Mouse (Mus musculus) lung, postnatal 36 days (tissue): ENCODE results near the gene Ces1d.
"Not testable (repeated sequence)": the region's sequence is repeated elsewhere in the genome, so short reads cannot be mapped to it uniquely, and the experiment has no call there.

Source experiments
- DNase-seq: peaks from one replicate; pipeline ENCODE4 v3.0.0; 2022; ENCODE audit warnings: mixed read lengths

The Ces1d gene

DNA sequence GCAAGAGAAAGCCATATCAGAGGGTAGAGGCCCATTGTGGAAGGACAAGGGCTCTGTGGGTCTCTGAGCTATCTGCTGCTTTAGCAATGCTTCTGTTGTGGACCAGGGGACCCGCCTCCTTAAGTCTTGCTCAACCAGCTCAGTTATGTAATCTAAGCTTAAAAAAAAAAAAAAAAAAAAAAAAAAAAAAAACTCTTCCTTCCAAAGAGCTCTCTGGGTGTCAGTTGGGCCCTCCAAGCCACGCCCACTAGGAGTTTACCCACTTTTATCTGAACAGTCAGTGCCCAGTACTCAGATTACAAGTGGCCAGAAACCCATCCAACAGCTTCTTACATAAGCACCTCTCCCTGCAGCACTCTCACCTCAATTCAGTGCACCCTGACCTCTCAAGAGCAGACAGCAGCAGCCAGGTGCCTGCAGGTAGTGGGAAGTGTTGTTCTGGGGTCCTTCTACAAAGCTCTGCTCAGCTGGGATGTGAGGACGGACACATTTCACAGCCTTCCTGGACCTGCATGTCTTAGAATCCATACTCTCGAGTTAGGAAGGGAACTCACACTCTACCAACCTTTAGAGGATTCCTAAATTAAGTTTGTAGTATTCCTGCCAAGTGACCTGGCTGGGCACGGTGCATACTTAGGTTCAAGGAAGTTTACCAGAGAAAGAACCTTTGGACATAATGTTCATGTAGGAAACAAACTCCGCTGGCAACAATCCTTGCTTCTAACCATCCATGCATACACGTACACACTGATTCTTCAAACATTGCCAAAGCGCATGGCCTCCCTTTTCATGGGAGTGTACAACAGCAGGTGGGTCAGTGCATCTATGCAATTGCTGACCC is at the start of gene Ces1d:
Gene Ces1d, minus strand, starts transcription at position 154 of the 841 bp plus-strand sequence.
- DNase-seq: peak; percentile 95

DNA sequence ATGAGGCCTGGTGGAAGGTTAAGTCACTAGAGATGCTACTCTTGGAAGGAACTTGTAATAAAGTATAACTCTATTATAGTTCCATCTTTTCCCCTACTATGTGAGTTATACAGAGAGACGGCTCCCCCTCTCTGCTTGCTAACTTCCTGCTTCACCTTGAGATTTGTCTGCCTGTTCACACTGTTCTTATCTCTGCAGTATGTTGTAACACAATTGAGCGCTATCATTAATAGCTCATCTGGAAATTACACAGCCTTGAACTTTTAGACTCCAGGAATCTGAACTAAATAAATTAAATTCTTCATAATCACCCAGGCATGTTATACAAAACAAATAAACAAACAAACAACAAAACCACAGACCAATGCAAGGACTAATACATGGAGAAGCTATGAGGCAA is 48.4 kb upstream of the Ces1d start:
- DNase-seq: no peak

DNA sequence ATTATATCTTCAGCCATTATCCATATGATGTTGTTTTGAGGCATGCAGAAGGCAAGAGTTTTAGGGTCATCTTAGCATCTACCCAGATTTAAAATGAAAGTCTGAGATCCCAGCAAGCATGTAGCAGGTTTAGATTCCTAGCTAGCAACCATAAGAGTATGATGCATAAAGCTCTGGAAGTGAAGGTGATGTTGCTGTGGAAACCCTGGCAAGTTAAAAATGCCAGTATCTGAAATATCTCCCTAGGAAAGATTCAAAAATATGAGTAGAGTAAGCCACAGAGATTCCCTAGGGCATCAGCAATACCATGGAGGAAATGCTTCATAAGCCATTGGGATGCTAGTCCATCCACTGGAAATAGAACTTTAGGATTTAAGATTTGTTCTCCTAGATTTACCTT is 42.2 kb upstream of the Ces1d start:
- DNase-seq: no peak

DNA sequence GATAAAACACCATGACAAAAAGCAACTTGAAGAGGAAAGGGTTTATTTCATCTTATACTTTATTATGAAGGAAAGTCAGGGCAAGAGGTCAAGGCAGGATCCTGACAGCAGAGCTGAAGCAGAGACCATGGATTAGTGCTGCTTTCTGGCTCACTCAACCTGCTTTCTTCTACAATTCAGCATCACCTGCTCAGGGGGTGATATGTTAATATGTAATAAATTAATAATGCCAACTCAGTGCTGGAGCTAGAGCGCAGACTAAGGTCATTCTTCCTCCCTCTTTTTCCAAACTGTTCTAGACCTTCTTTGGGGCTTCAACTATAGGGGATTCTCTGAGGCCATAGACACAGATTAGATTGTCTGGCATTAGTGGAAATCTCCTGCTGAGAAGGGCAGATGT is 38.0 kb upstream of the Ces1d start:
- no peak for DNase-seq

- peak; percentile 22 for DNase-seq
Observed at GRCm38 (mm10) chr8:93234706-93235105, 37.1 kb upstream of the Ces1d start.

GRCm38 (mm10) chr8:93234068-93234467 is 36.4 kb upstream of the Ces1d start:
- DNase-seq: no peak

- peak; percentile 70 for DNase-seq
Observed at GRCm38 (mm10) chr8:93229446-93229845, 31.8 kb upstream of the Ces1d start, which contains the start of gene Ces1e. TSS of gene Ces1e (minus strand) at chr8:93229619.

- peak; percentile 79 for DNase-seq
Observed at GRCm38 (mm10) chr8:93228673-93229370, 31.2 kb upstream of the Ces1d start.

GRCm38 (mm10) chr8:93226471-93226870 is 28.8 kb upstream of the Ces1d start:
- peak; percentile 64 for DNase-seq

GRCm38 (mm10) chr8:93221896-93222295 is 24.3 kb upstream of the Ces1d start:
- no peak for DNase-seq

GRCm38 (mm10) chr8:93217867-93218266 is 20.2 kb upstream of the Ces1d start:
- peak; percentile 35 for DNase-seq

DNA sequence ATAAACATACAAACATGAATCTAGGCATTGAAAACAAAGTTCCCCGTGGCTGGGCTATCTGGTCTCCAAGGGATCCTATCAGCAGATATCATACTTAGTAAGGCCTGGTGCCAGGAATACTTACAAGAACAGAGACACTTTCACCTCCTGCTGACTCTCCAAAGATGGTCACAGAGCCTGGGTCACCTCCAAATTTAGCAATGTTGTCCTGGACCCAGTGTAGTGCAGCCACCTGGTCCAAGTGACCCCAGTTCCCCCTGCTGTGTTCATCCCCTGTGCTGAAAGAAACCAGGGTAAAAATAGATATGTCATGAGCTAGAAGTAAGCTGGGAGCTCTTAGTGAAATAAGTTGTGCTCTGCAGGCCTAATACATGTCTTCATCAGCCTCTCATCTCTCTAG is 19.7 kb upstream of the Ces1d start:
- no peak for DNase-seq

DNA sequence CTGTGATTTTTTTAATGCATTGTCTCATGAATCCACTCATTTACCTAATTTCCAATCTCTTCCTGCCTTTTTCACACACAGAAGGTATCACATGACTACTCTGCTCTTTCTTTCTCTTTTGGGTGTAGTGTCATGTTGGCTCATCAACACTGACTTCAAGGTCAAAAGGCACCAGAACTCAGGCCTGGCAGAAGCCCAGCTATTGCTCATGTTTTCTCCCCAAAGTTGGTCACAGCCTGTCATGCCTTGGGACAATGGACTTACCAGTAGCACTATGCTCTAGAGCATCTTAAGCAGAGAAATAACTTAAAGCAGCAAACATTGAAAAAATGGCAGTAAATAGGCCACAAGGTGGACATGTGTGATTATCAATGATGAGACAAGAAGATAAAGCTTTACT is 13.5 kb upstream of the Ces1d start:
- no peak for DNase-seq

DNA sequence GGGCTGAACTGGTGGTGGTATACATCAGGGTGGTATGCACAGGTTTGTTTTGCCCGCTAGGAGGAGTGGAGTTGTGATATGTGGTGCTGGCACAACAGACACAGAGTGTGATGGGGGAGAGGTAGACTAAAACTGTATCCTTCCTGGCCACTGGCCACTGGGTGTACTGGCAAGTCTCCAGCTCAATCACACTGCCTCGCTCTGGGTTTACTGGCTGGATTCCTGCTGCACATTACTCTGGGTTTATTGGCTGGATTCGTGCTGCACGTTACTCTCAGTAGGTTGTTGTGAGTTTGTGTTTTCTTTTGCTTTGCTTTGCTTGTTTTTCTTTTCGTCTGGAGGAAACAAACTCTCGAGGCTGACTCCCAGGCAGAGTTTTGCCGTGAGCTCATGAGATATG is 1.5 kb upstream of the Ces1d start:
- not testable (repeated sequence) for DNase-seq

- DNase-seq: peak; percentile 25
Observed at GRCm38 (mm10) chr8:93196436-93196835, 1.2 kb downstream of the Ces1d start.

DNA sequence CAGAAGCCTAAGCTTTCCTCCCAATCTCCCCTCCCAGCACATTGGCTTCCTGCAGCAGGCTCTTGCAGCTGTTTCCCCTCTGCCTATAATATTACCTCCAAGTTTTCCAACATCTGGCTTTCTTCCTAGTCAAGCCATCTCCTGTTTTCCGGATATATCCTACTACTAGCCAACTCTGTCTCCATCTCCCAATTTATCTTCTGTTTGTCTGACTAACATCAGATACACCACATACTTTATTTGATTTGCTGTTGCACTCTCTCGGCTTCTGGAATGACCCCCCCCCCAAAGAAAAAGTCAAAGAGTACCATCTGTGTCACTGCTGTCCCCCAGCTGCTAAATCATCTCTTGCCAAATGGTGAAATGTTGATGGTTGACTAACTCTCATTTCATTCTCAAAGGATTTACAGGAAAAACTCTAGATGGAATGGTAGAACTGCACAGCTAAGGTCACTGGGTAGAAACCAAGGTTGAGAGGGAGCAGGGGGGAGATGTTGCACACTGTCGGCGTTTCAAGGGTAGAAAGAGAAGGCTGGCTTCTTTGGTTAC is 17.0 kb downstream of the Ces1d start:
- DNase-seq: peak; percentile 52

DNA sequence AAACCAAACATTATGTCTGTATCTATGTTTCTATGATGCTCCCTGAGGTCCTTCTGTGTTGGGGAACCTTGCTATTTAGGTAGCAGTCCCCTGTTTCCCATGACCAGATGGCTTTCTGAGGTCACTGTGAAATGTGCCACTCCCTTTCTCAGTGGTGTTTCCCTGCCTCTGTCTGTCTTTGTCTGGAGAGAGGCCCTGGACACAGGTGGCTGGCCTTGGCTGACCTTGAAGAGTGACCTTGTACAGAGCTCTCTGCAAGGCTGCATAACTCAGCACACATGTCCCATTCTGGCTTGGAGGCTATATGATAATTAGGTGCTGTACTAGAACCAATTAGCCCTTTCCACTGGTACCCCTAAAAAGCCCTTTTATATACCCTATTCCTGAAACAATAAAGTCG is 21.0 kb downstream of the Ces1d start:
- DNase-seq: no peak

DNA sequence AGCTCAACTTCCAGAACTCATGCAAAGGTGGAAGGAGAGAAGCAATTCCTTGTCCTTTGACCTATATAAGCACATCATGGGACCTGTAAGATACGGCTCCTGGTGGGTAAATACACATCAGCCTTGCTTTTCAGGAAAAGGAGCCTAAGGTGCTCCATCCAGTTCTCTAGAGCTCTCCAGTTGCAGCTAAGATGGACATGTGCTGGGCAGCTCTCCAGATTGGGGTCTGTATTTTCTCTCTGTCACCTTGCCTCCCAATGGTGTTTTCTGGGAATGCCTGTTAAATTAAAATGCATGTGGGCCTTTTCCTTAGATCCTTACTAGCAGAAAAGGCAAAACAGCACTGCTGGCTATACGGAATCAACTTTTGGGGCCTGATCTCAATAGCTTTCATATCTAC is 23.1 kb downstream of the Ces1d start:
- no peak for DNase-seq

DNA sequence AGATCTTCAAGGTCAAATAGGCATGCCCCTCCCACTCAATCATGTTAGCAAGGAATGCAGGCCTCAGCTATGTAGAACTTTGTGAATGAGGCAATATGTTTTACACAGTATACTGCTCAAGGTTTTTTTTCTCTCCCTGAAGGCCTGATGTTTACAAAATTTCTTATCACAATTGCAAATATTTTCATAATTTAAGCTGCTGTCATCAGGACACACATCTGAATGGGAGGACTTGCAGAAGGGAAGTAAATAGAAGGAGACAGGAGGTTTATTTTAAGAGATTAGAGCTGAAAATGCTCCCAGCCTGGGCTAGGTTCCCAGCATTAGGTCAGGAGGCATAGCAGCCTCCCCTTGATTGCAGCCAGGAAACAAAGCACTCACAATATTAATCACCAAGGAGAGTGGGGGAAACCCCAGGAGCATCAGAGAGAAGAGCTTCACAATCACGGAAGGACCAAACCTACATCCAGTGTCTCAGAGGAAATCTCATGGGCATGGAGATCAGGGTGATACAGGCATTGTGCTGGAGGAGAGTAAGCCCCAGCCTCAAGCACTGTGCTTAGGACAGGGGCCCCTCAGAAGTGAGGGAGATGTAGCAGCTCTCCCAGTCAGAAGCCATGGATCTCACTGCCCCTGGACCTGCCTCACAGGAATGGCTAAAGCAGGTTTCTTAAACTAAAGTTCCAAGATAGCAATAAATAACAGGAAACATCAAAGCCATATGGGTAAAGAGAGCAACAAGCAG is 25.6 kb downstream of the Ces1d start:
- DNase-seq: peak; percentile 58

DNA sequence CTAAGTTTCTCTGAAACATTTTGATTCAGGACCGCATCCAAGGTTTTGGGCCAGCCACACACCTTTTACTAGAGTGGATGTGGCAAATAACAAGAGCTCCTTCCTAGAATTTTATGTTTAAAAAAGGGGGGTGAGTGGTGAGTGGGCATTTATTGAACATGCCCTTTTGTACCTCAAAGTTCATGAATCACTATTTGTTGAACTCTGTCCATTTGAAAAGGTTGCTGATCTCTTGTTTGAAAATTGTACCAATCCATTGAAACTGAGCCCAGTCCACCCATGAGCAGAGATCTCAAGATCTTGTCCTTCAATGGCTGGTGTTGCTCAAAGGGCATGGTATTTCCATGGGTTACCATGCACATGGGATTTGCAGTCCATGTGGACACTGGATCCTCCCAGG is 34.3 kb downstream of the Ces1d start:
- no peak for DNase-seq

DNA sequence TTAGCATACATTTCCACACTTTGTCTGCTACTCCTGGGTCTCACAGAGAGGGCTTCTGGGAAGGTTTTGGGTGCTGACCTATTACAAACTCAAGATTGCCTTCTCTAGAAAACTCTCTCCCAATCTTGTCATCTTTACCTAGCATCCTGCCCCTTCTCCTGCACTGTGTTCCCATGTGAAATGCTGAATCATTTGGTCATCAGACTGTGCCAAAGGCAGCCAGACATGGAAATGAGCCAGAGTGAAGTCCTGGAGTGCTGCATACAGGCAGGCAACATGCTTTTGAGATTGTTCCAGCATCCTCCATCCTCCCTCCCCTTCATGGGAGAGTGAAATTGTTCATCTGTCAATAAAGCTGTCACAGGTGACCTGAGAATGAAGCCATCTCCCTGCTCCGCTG is 46.2 kb downstream of the Ces1d start:
- DNase-seq: peak; percentile 15

DNA sequence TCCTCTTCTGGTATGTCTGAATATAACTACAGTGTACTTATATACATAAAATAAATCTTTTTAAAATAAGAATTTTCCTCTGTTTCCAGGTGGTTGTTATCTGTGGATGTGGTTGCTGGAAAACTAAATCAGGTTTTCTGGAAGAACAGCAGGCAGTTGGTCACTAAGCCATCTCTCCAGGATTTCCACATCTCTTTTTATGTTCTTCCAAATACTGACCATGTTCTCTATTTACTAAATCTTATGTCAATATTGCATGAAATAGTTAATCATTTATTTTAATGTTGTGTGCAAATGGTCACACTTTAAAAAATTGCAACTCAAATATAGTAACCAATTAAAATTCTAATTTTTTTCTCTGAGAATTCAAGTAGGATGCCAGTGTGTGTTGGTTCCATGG is 50.3 kb downstream of the Ces1d start:
- DNase-seq: no peak

DNA sequence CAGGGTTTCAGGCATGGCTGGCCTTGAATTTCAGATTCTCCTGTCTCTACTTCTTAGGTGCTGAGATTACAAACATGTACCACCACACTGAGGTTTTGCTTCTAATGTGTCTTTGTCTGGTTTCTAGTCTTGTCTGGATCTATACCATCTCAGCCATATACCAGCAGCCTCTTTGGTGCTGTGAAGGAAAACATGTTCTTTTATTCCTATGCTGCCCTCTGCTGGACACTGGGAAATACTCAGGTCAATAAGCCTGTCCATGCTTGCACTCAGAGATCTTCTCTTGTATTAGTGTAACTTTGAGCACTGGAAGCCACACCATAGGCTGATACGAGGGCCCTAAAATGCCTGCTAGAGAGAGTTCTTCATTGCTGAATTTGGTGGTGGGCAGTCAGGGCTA is 56.9 kb downstream of the Ces1d start:
- peak; percentile 83 for DNase-seq
